Comparison of ENCODE assay signal across 15 mouse cellular contexts in the genomic region with DNA sequence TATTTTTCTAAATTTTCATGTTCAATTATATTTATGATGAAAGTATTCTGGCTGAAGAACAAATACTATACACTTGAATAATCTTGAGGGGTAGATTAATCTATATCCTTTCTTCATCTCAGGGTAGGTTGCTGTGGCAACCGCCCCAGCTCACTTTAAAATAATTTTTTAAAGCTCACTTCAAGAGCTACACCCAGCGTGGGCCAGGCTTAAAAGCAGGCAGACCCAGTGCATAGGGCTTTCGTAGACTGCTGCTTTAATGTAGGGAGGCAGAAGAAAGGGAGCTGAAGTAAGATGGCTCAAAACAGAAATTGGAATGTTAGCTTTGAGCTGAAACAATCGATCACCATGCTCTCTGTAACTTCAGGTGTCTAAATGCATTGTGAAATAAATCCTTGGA.
"Had no signal": no experiment of that assay in that cellular context is flagged by ENCODE, and none has a peak within 500 bp of the region (broad histone marks: within the 10 kb centered on the region; RNA-seq: fewer than 3 reads in every experiment).

No protein-coding gene starts in this region.

- H3K36me3 ChIP-seq: intestine, embryonic 15.5 days; midbrain, embryonic 12.5 days had no signal

- ATAC-seq: intestine, embryonic 15.5 days; liver, postnatal 0 days; lung, postnatal 0 days had no signal

- H3K4me1 ChIP-seq: intestine, embryonic 15.5 days; midbrain, embryonic 12.5 days had no signal

- H3K27ac ChIP-seq: intestine, embryonic 15.5 days; liver, embryonic 14.5 days; macrophage; midbrain, embryonic 12.5 days; stomach, postnatal 0 days had no signal

- H3K9ac ChIP-seq: intestine, embryonic 15.5 days; liver, embryonic 14.5 days; liver, postnatal 0 days; lung, embryonic 14.5 days; midbrain, embryonic 12.5 days had no signal

- H3K4me2 ChIP-seq: intestine, embryonic 15.5 days; lung, embryonic 14.5 days; midbrain, embryonic 12.5 days had no signal

- H3K4me3 ChIP-seq: intestine, embryonic 15.5 days; midbrain, embryonic 12.5 days had no signal

- H3K9me3 ChIP-seq: intestine, embryonic 15.5 days; midbrain, embryonic 12.5 days had no signal

- H3K27me3 ChIP-seq: intestine, embryonic 15.5 days had no signal

- DNase-seq: kidney, adult 11 months; kidney, adult 9 months; kidney, postnatal 14 days; kidney, postnatal 4 days; liver, postnatal 0 days; lung, embryonic 14.5 days; thymus, adult 2 months; thymus, postnatal 14 days; thymus, postnatal 4 days had no signal
